In genomic region chr7:139466484-139467176, GRCm38 (mm10) we compare ENCODE assay signal across 8 mouse cellular contexts.
DNase-seq lines count a peak whose midpoint lies in the region; ATAC-seq lines count a peak whose summit lies in the region.

No protein-coding gene starts in this region.

- H3K4me2 ChIP-seq in lung, embryonic 16.5 days (ENCODE audit: low read depth, low read length) = no peak overlapping the region
- H3K4me2 ChIP-seq in limb, embryonic 13.5 days (replicated peaks) = no peak overlapping the region
- H3K4me2 ChIP-seq in stomach, embryonic 16.5 days (ENCODE audit: low read depth, low read length) = no peak overlapping the region
- H3K4me2 ChIP-seq in midbrain, embryonic 13.5 days (replicated peaks) = no peak overlapping the region

- H3K9ac ChIP-seq in lung, embryonic 16.5 days (ENCODE audit: low read length) = 0 out of 2 replicates have a peak overlapping the region, but pooled peaks have one; percentile 16
- no peak overlapping the region for H3K9ac ChIP-seq in limb, embryonic 13.5 days
- H3K9ac ChIP-seq in stomach, embryonic 16.5 days (ENCODE audit: low read length) = peak overlapping the region; percentile 47; the same call in 1 of the 2 replicates
- no peak overlapping the region for H3K9ac ChIP-seq in midbrain, embryonic 13.5 days (replicated peaks)

- H3K27ac ChIP-seq in lung, embryonic 16.5 days (ENCODE audit: low read length) = peak overlapping the region; percentile 72
- H3K27ac ChIP-seq in limb, embryonic 13.5 days = peak overlapping the region; percentile 69; the same call in 1 of the 2 replicates
- peak overlapping the region; percentile 88 for H3K27ac ChIP-seq in stomach, embryonic 16.5 days (ENCODE audit: low read length)
- H3K27ac ChIP-seq in midbrain, embryonic 13.5 days = no peak overlapping the region

- no peak overlapping the region for H3K4me3 ChIP-seq in lung, embryonic 16.5 days (ENCODE audit: low read length)
- no peak overlapping the region for H3K4me3 ChIP-seq in limb, embryonic 13.5 days
- H3K4me3 ChIP-seq in stomach, embryonic 16.5 days (replicated peaks; ENCODE audit: low read length) = no peak overlapping the region
- H3K4me3 ChIP-seq in midbrain, embryonic 13.5 days (replicated peaks) = no peak overlapping the region

- no peaks in the 10 kb centered on the region for H3K36me3 ChIP-seq in lung, embryonic 16.5 days (ENCODE audit: control insufficient read depth, insufficient read depth, low read length)
- H3K36me3 ChIP-seq in limb, embryonic 13.5 days = no peaks in the 10 kb centered on the region
- no peaks in the 10 kb centered on the region for H3K36me3 ChIP-seq in stomach, embryonic 16.5 days (ENCODE audit: control insufficient read depth, insufficient read depth, low read length)
- H3K36me3 ChIP-seq in midbrain, embryonic 13.5 days = no peaks in the 10 kb centered on the region

- DNase-seq in adrenal gland, adult 8-10 months = peak; percentile 33
- DNase-seq in adrenal gland, adult 18-20 months (ENCODE audit: low spot score in 2 of 2) = no peak
- no peak for DNase-seq in lung, postnatal 25 days (ENCODE audit: low spot score)
- DNase-seq in cerebellum, adult 8-10 months = no peak

- no peaks in the 10 kb centered on the region for H3K9me3 ChIP-seq in lung, embryonic 16.5 days (ENCODE audit: control insufficient read depth, low read length)
- no peaks in the 10 kb centered on the region for H3K9me3 ChIP-seq in limb, embryonic 13.5 days
- H3K9me3 ChIP-seq in stomach, embryonic 16.5 days (replicated peaks; ENCODE audit: control insufficient read depth, low read length) = no peaks in the 10 kb centered on the region
- H3K9me3 ChIP-seq in midbrain, embryonic 13.5 days = no peaks in the 10 kb centered on the region

- peak; percentile 63 for ATAC-seq in lung, embryonic 16.5 days (ENCODE audit: low read depth)
- no peak for ATAC-seq in limb, embryonic 13.5 days (ENCODE audit: low FRiP score, low read depth)
- ATAC-seq in stomach, embryonic 16.5 days (ENCODE audit: insufficient read depth, low FRiP score) = peak; percentile 18; the same call in 1 of the 2 replicates
- no peak for ATAC-seq in midbrain, embryonic 13.5 days

- 17% methylated on average over 6 of the region's 7 CpGs for WGBS in lung, embryonic 16.5 days
- WGBS in limb, embryonic 13.5 days = 53% methylated on average over 6 of the region's 7 CpGs
- WGBS in stomach, embryonic 16.5 days = 33% methylated on average over 7 of the region's 7 CpGs
- whole genome bisulfite sequencing in midbrain, embryonic 13.5 days = 57% methylated on average over 6 of the region's 7 CpGs

- no peaks in the 10 kb centered on the region for H3K27me3 ChIP-seq in lung, embryonic 16.5 days (ENCODE audit: control insufficient read depth, insufficient read depth, low read depth, low read length)
- H3K27me3 ChIP-seq in limb, embryonic 13.5 days = no peaks in the 10 kb centered on the region
- no peaks in the 10 kb centered on the region for H3K27me3 ChIP-seq in stomach, embryonic 16.5 days (ENCODE audit: control insufficient read depth, insufficient read depth, low read length)
- no peaks in the 10 kb centered on the region for H3K27me3 ChIP-seq in midbrain, embryonic 13.5 days

- H3K4me1 ChIP-seq in lung, embryonic 16.5 days (replicated peaks; ENCODE audit: control insufficient read depth, insufficient read depth, low read length) = peaks cover 32% of the 10 kb centered on the region
- peaks cover 27% of the 10 kb centered on the region for H3K4me1 ChIP-seq in limb, embryonic 13.5 days
- H3K4me1 ChIP-seq in stomach, embryonic 16.5 days (ENCODE audit: control insufficient read depth, insufficient read depth, low read length) = peaks cover 34% of the 10 kb centered on the region
- peaks cover 16% of the 10 kb centered on the region; the same call in 1 of the 2 replicates for H3K4me1 ChIP-seq in midbrain, embryonic 13.5 days (replicated peaks)

Comparison
In these comparisons a context has a peak if more than half of its experiments do, and no peak if none do; other contexts are left out.
1. ATAC-seq: peak in lung, embryonic 16.5 days (single experiment) and stomach, embryonic 16.5 days (single experiment); none in limb, embryonic 13.5 days (single experiment) and midbrain, embryonic 13.5 days (single experiment).
2. H3K9ac ChIP-seq: peak in lung, embryonic 16.5 days (single experiment) and stomach, embryonic 16.5 days (single experiment); none in limb, embryonic 13.5 days (single experiment) and midbrain, embryonic 13.5 days (single experiment).